Mouse (Mus musculus) inflammation-experienced regulatory T-cells, adult 16 weeks (primary cell): ENCODE measurements around the gene Gm8104. TPM values are rescaled to one million over a fixed set of nuclear protein-coding genes. Genes with fewer than 3 reads are reported as not detected.

ENCODE experiments used
- polyA plus RNA-seq: library from polyadenylated mRNA; unstranded; fragments of 100-300 nt; shearing (Covaris generic); gene quantifications from one replicate; pipeline ENCODE4 v1.2.1, GENCODE M21; 2017

Gene Gm8104
- not detected for polyA plus RNA-seq

GRCm38 (mm10) chr14:43100301-43100700, at the start of gene Gm8104:
TSS of gene Gm8104 (plus strand) at chr14:43100601.

GRCm38 (mm10) chr14:43076543-43076942, 23.9 kb upstream of the Gm8104 start, which contains the start of gene Gm8094:
TSS of gene Gm8094 (minus strand) at chr14:43076643.

Other genes with a start within 250 kb of the Gm8104 start
- gene Gm21977, start 247.1 kb upstream of the Gm8104 start, polyA plus RNA-seq = not detected
- gene Gm8082, start 107.0 kb upstream of the Gm8104 start, polyA plus RNA-seq = not detected
- not detected for gene Gm10376, start 85.0 kb upstream of the Gm8104 start, polyA plus RNA-seq
- not detected for gene Gm8094, start 24.0 kb upstream of the Gm8104 start, polyA plus RNA-seq
- gene Gm7233, start 79.3 kb downstream of the Gm8104 start, polyA plus RNA-seq = not detected
- gene Gm8122, start 134.7 kb downstream of the Gm8104 start, polyA plus RNA-seq = not detected
- not detected for gene Gm8126, start 158.0 kb downstream of the Gm8104 start, polyA plus RNA-seq
- not detected for gene Gm9732, start 174.4 kb downstream of the Gm8104 start, polyA plus RNA-seq
- gene Gm8127, start 193.2 kb downstream of the Gm8104 start, polyA plus RNA-seq = not detected
- gene 1700001F09Rik, start 247.2 kb downstream of the Gm8104 start, polyA plus RNA-seq = not detected